Comparison of ENCODE assay signal across 9 mouse cellular contexts in the genomic region with DNA sequence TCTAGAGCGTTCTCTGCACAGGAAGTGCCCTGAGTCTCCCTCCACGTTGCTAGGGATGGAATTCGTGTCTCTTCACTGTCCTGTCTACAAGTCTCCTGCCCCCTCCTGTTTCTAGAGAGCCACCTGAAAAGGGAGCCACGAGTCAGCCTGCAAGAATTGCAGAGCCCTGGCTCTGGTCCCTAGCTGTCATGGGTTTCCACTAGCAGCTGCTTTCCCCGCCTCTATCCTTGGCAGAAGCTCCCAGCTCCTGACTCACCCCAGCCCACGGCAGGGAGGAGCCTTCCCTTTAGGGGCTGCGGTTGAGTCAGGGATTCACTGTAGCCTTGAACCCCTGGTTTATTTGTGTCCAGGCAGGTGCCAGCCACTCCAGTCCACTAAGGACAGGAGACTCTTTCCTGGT. TPM values are rescaled to one million over a fixed set of nuclear protein-coding genes. Genes with fewer than 3 reads are reported as not detected.
DNase-seq lines count a peak whose midpoint lies in the region; ATAC-seq and TF ChIP-seq lines count a peak whose summit lies in the region.
"Had no signal": no experiment of that assay in that cellular context is flagged by ENCODE, and none has a peak within 500 bp of the region (broad histone marks: within the 10 kb centered on the region; RNA-seq: fewer than 3 reads in every experiment).

No protein-coding gene starts in this region.

- peak; percentile 78 for ATAC-seq in heart, embryonic 15.5 days (replicated peaks; ENCODE audit: insufficient number of reproducible peaks, insufficient read depth, low FRiP score, low read depth)
- no peak for ATAC-seq in CD4-positive, CD25-positive, alpha-beta regulatory T cell, adult 4 months

- no peak overlapping the region for H3K9ac ChIP-seq in heart, embryonic 15.5 days
- H3K9ac ChIP-seq: liver, embryonic 13.5 days had no signal

- H3K9me3 ChIP-seq in heart, embryonic 15.5 days (replicated peaks) = no peaks in the 10 kb centered on the region
- H3K9me3 ChIP-seq: liver, embryonic 13.5 days had no signal

- 11% methylated on average over 7 of the region's 7 CpGs for WGBS in lung, adult 2 months
- WGBS in heart, embryonic 15.5 days = 8% methylated on average over 7 of the region's 7 CpGs

- no peak overlapping the region for H3K4me3 ChIP-seq in lung, adult 2 months (replicated peaks; ENCODE audit: extremely low read depth, low read depth, low read length)
- H3K4me3 ChIP-seq in heart, embryonic 15.5 days = no peak overlapping the region
- H3K4me3 ChIP-seq: liver, embryonic 13.5 days had no signal

- DNase-seq in lung, adult 18-20 months = peak; percentile 62 to 69
- DNase-seq in lung, adult 2 months = no peak
- DNase-seq in cerebellum, postnatal 36 days = peak; percentile 43 to 47
- DNase-seq in left cerebral cortex, postnatal 4 days = peak; percentile 75
- peak; percentile 69 for DNase-seq in testis, postnatal 10 days (ENCODE audit: low spot score)
- DNase-seq in retina, postnatal 1 day = no peak
- DNase-seq: liver, embryonic 13.5 days had no signal

- no peaks in the 10 kb centered on the region for H3K36me3 ChIP-seq in heart, embryonic 15.5 days
- H3K36me3 ChIP-seq: liver, embryonic 13.5 days had no signal

- H3K27ac ChIP-seq in heart, embryonic 15.5 days = peak overlapping the region; percentile 42
- H3K27ac ChIP-seq: liver, embryonic 13.5 days had no signal

- no peak for TF ChIP-seq CTCF in lung, adult 2 months (IDR thresholded peaks at IDR 0.05; ENCODE audit: insufficient read depth, low read length)

- H3K27me3 ChIP-seq in heart, embryonic 15.5 days = 0 out of 2 replicates have a peak, but pooled peaks cover 5% of the 10 kb centered on the region

- peak overlapping the region; percentile 45 for H3K4me2 ChIP-seq in heart, embryonic 15.5 days
- H3K4me2 ChIP-seq: liver, embryonic 13.5 days had no signal

- intact Hi-C loops in left cerebral cortex, postnatal 4 days (cut with DNase I) = no loop called here

- no peaks in the 10 kb centered on the region for H3K4me1 ChIP-seq in lung, adult 2 months (ENCODE audit: control insufficient read depth, insufficient read depth, low read length)
- peaks cover 19% of the 10 kb centered on the region for H3K4me1 ChIP-seq in heart, embryonic 15.5 days (replicated peaks)
- H3K4me1 ChIP-seq: liver, embryonic 13.5 days had no signal

- no peak for TF ChIP-seq POLR2A in lung, adult 2 months (IDR thresholded peaks at IDR 0.05; ENCODE audit: borderline replicate concordance, extremely low read depth, low read depth, low read length)

RNA-seq across cellular contexts. Expression of a gene that starts 15.0 kb away (rescaled TPM):
- 18.5 and 20.9 TPM in 2 replicates for polyA plus RNA-seq in lung, adult 2 months (2012; rRNA removed)
- 0.88 and 2.2 TPM in 2 replicates for polyA plus RNA-seq in heart, embryonic 15.5 days (2015; fragmentation: Nextera tagmentation; extraction: Ambion mirVana)
- 1 to 10 TPM; 2.1 to 2.4 TPM for total RNA-seq in left cerebral cortex, postnatal 4 days (2021)
- 1 to 10 TPM; 1.8 to 3.7 TPM for polyA plus RNA-seq in CD4-positive, CD25-positive, alpha-beta regulatory T cell, adult 4 months (2017; shearing (Covaris generic))

RNA-seq across cellular contexts. Expression of a gene that starts 24.7 kb away (rescaled TPM):
- 2.7 and 5.1 TPM in 2 replicates for polyA plus RNA-seq in lung, adult 2 months (2012; rRNA removed)
- polyA plus RNA-seq in heart, embryonic 15.5 days (2015; fragmentation: Nextera tagmentation; extraction: Ambion mirVana) = 3.8 and 6.9 TPM in 2 replicates
- total RNA-seq in left cerebral cortex, postnatal 4 days (2021) = 1 to 10 TPM; 2.2 to 2.5 TPM
- polyA plus RNA-seq in CD4-positive, CD25-positive, alpha-beta regulatory T cell, adult 4 months (2017; shearing (Covaris generic)) = 100 to 1,000 TPM in 1 of 2 experiments, 10 to 100 TPM in 1; 89.8 to 124 TPM

RNA-seq across cellular contexts. Expression of a gene that starts 51.6 kb away (rescaled TPM):
- 16.0 and 25.6 TPM in 2 replicates for polyA plus RNA-seq in lung, adult 2 months (2012; rRNA removed)
- polyA plus RNA-seq in heart, embryonic 15.5 days (2015; fragmentation: Nextera tagmentation; extraction: Ambion mirVana) = 5.8 and 8.5 TPM in 2 replicates
- total RNA-seq in left cerebral cortex, postnatal 4 days (2021) = 100 to 1,000 TPM; 100 to 104 TPM
- 1 to 10 TPM; 1.8 to 2.4 TPM for polyA plus RNA-seq in CD4-positive, CD25-positive, alpha-beta regulatory T cell, adult 4 months (2017; shearing (Covaris generic))

RNA-seq across cellular contexts. Expression of a gene that starts 55.3 kb away (rescaled TPM):
- polyA plus RNA-seq in lung, adult 2 months (2012; rRNA removed) = 426 and 513 TPM in 2 replicates
- 601 and 668 TPM in 2 replicates for polyA plus RNA-seq in heart, embryonic 15.5 days (2015; fragmentation: Nextera tagmentation; extraction: Ambion mirVana)
- 100 to 1,000 TPM; 711 to 733 TPM for total RNA-seq in left cerebral cortex, postnatal 4 days (2021)
- 1,000 to 10,000 TPM; 3,157 to 3,173 TPM for polyA plus RNA-seq in CD4-positive, CD25-positive, alpha-beta regulatory T cell, adult 4 months (2017; shearing (Covaris generic))

Comparison
In these comparisons a context has a peak if more than half of its experiments do, and no peak if none do; other contexts are left out.
1. DNase-seq: peak in lung, adult 18-20 months (2 of 2), cerebellum, postnatal 36 days (2 of 2), left cerebral cortex, postnatal 4 days (single experiment) and testis, postnatal 10 days (single experiment); none in lung, adult 2 months (single experiment) and retina, postnatal 1 day (single experiment).
2. RNA of a gene that starts 24.7 kb away (polyA plus RNA-seq): 89.8 to 124 TPM in CD4-positive, CD25-positive, alpha-beta regulatory T cell, adult 4 months; 2.7 to 5.1 TPM in lung, adult 2 months and 3.8 to 6.9 TPM in heart, embryonic 15.5 days; every median in the first group is over 10 times any median in the second.